Mouse (Mus musculus) cerebellum, adult 2 months (tissue): ENCODE results near the gene Adam15.

ENCODE experiments used
- CTCF ChIP-seq: fragments of 200-500 bp; IDR thresholded peaks from 2 replicates; pipeline ENCODE4 v1.5.1; 2011; ENCODE audit warnings: low read depth, mild to moderate bottlenecking, control low read depth, low read length, moderate library complexity, borderline replicate concordance; ENCODE audit not compliant: insufficient read depth
- POLR2A ChIP-seq: fragments of 200-500 bp; IDR thresholded peaks from 2 replicates; pipeline ENCODE4 v1.6.1; 2011; ENCODE audit warnings: low read length, control low read depth, borderline replicate concordance; ENCODE audit not compliant: insufficient read depth

GRCm38 (mm10) chr3:89365153-89365485 is 15.3 kb upstream of the Adam15 start, which contains the start of gene Dcst1:
- no peak for TF ChIP-seq CTCF
- TF ChIP-seq POLR2A, result no peak
